8 mouse cellular contexts compared by ENCODE assay signal in the genomic region with DNA sequence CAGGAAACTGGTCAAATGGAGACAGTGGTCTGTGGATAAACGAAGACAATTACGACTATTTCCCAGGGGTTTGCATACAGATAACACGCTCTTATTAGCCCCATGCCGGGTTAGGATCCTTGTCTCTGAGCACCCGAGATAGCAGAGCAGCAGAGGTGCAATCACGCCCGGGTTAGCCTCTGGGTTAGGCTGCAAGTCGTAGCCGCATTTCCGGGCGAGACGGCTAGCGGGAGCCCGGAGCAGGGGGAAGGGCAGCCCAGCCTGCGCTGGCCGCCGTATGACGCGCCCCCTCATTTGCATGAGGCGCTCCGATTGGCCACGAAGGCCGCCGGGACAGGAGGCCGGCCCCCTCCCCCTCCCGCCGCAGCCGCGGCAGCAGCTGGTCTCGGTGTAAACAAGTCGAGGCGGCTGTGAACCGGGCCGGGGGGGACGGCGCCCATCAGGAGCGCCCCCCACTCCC. TPM values are rescaled to one million over a fixed set of nuclear protein-coding genes. Genes with fewer than 3 reads are reported as not detected.
A peak's percentile ranks its signal among the peaks of the same experiment; 100 is the strongest.
DNase-seq lines count a peak whose midpoint lies in the region; ATAC-seq and TF ChIP-seq lines count a peak whose summit lies in the region.

A gene (plus strand): TSS at position 358 of the 460 bp plus-strand sequence.

- H3K4me1 ChIP-seq in forebrain, embryonic 13.5 days, result peaks cover 54% of the 10 kb centered on the region
- H3K4me1 ChIP-seq in heart, postnatal 0 days (ENCODE audit: control insufficient read depth, insufficient read depth), result peaks cover 24% of the 10 kb centered on the region; the same call in 1 of the 2 replicates
- peaks cover 48% of the 10 kb centered on the region for H3K4me1 ChIP-seq in liver, postnatal 0 days (ENCODE audit: insufficient read depth)
- peaks cover 57% of the 10 kb centered on the region for H3K4me1 ChIP-seq in neural tube, embryonic 13.5 days (replicated peaks)

- TF ChIP-seq EP300 in heart, postnatal 0 days (IDR thresholded peaks at IDR 0.05; ENCODE audit: low read depth), result peak; percentile 62; the same call in 1 of the 2 replicates
- peak; percentile 38; the same call in 1 of the 2 replicates for TF ChIP-seq EP300 in liver, postnatal 0 days (IDR thresholded peaks at IDR 0.05; ENCODE audit: low read depth)

- H3K4me3 ChIP-seq in forebrain, embryonic 13.5 days, result peak within 1 kb of the TSS; percentile 81
- peak within 1 kb of the TSS; percentile 76 for H3K4me3 ChIP-seq in heart, postnatal 0 days (ENCODE audit: low read depth, low read length)
- peak within 1 kb of the TSS; percentile 89 for H3K4me3 ChIP-seq in liver, postnatal 0 days (ENCODE audit: low read depth, low read length)
- H3K4me3 ChIP-seq in neural tube, embryonic 13.5 days, result peak within 1 kb of the TSS; percentile 80

- H3K36me3 ChIP-seq in forebrain, embryonic 13.5 days (ENCODE audit: poor library complexity, severe bottlenecking), result peaks cover 17% of the 10 kb centered on the region
- peaks cover 7% of the 10 kb centered on the region for H3K36me3 ChIP-seq in heart, postnatal 0 days (replicated peaks; ENCODE audit: control insufficient read depth, insufficient read depth, low read length)
- H3K36me3 ChIP-seq in liver, postnatal 0 days (replicated peaks; ENCODE audit: insufficient read depth, low read length), result peaks cover 14% of the 10 kb centered on the region
- H3K36me3 ChIP-seq in neural tube, embryonic 13.5 days, result peaks cover 29% of the 10 kb centered on the region

- H3K9me3 ChIP-seq in forebrain, embryonic 13.5 days (replicated peaks), result no peaks in the 10 kb centered on the region
- no peaks in the 10 kb centered on the region for H3K9me3 ChIP-seq in heart, postnatal 0 days (replicated peaks; ENCODE audit: control insufficient read depth, low read length)
- H3K9me3 ChIP-seq in liver, postnatal 0 days (ENCODE audit: low read length), result no peaks in the 10 kb centered on the region
- H3K9me3 ChIP-seq in neural tube, embryonic 13.5 days, result no peaks in the 10 kb centered on the region

- peak within 1 kb of the TSS; percentile 79 for H3K27ac ChIP-seq in forebrain, embryonic 13.5 days
- peak within 1 kb of the TSS; percentile 84 for H3K27ac ChIP-seq in heart, postnatal 0 days (ENCODE audit: low read depth)
- H3K27ac ChIP-seq in liver, postnatal 0 days (ENCODE audit: low read depth), result peak within 1 kb of the TSS; percentile 96
- H3K27ac ChIP-seq in neural tube, embryonic 13.5 days (replicated peaks), result peak within 1 kb of the TSS; percentile 93

- H3K4me2 ChIP-seq in forebrain, embryonic 13.5 days, result peak within 1 kb of the TSS; percentile 97
- peak within 1 kb of the TSS; percentile 92 for H3K4me2 ChIP-seq in heart, postnatal 0 days (ENCODE audit: low read depth, low read length)
- H3K4me2 ChIP-seq in liver, postnatal 0 days (ENCODE audit: low read depth, low read length), result peak within 1 kb of the TSS; percentile 94
- peak within 1 kb of the TSS; percentile 97 for H3K4me2 ChIP-seq in neural tube, embryonic 13.5 days

- peak; percentile 82 for ATAC-seq in cerebellum, adult (ENCODE audit: insufficient number of reproducible peaks, low FRiP score, low TSS enrichment)
- ATAC-seq in forebrain, embryonic 13.5 days, result peak; percentile 90
- peak; percentile 91 for ATAC-seq in heart, postnatal 0 days (ENCODE audit: insufficient read depth, low read depth)
- peak; percentile 93 for ATAC-seq in liver, postnatal 0 days
- ATAC-seq in neural tube, embryonic 13.5 days (ENCODE audit: low read depth), result peak; percentile 80

- H3K27me3 ChIP-seq in forebrain, embryonic 13.5 days, result no peaks in the 10 kb centered on the region
- H3K27me3 ChIP-seq in heart, postnatal 0 days (ENCODE audit: control insufficient read depth, insufficient read depth, low read length), result no peaks in the 10 kb centered on the region
- no peaks in the 10 kb centered on the region for H3K27me3 ChIP-seq in liver, postnatal 0 days (ENCODE audit: insufficient read depth, low read length)
- H3K27me3 ChIP-seq in neural tube, embryonic 13.5 days, result no peaks in the 10 kb centered on the region

- DNase-seq in ES-CJ7 (ENCODE audit: low read depth, low spot score), result peak; percentile 82
- peak; percentile 95 for DNase-seq in heart, postnatal 0 days (ENCODE audit: low spot score)
- peak; percentile 96 to 98 for DNase-seq in kidney, postnatal 4 days
- peak; percentile 97 for DNase-seq in liver, postnatal 0 days
- peak; percentile 96 for DNase-seq in testis, postnatal 10 days (ENCODE audit: low spot score)

- H3K9ac ChIP-seq in forebrain, embryonic 13.5 days, result peak within 1 kb of the TSS; percentile 93
- H3K9ac ChIP-seq in heart, postnatal 0 days (replicated peaks; ENCODE audit: low read depth, low read length), result peak within 1 kb of the TSS; percentile 92
- peak within 1 kb of the TSS; percentile 99 for H3K9ac ChIP-seq in liver, postnatal 0 days (replicated peaks)
- peak within 1 kb of the TSS; percentile 99 for H3K9ac ChIP-seq in neural tube, embryonic 13.5 days

- TF ChIP-seq CTCF in heart, postnatal 0 days (IDR thresholded peaks at IDR 0.05; ENCODE audit: low read depth), result no peak
- no peak; the same call in 1 of the 2 replicates for TF ChIP-seq CTCF in liver, postnatal 0 days (IDR thresholded peaks at IDR 0.05; ENCODE audit: low read depth)

- whole genome bisulfite sequencing in forebrain, embryonic 13.5 days, result under 1% methylated on average over 35 of the region's 37 CpGs
- WGBS in heart, postnatal 0 days, result under 1% methylated on average over 31 of the region's 37 CpGs
- under 1% methylated on average over 35 of the region's 37 CpGs for WGBS in liver, postnatal 0 days (ENCODE audit: insufficient replicate concordance)
- WGBS in neural tube, embryonic 13.5 days, result under 1% methylated on average over 36 of the region's 37 CpGs

RNA-seq across cellular contexts. Expression of the gene that starts here (rescaled TPM):
- 124 and 143 TPM in 2 replicates for polyA plus RNA-seq in forebrain, embryonic 13.5 days (2015; fragmentation: Nextera tagmentation; extraction: Ambion mirVana)
- 88.9 and 146 TPM in 2 replicates for total RNA-seq in heart, postnatal 0 days (2014; rRNA removed; ENCODE audit: low replicate concordance)
- 84.1 and 111 TPM in 2 replicates for polyA plus RNA-seq in heart, postnatal 0 days (2015; fragmentation: Nextera tagmentation; extraction: Ambion mirVana)
- polyA plus RNA-seq in liver, postnatal 0 days (2015; fragmentation: Nextera tagmentation; extraction: Ambion mirVana), result 65.0 and 74.7 TPM in 2 replicates
- 204 and 215 TPM in 2 replicates for polyA plus RNA-seq in neural tube, embryonic 13.5 days (2015; fragmentation: Nextera tagmentation; extraction: Ambion mirVana)

Comparison
In these comparisons a context has a peak if more than half of its experiments do, and no peak if none do; other contexts are left out.
1. Peak in every context shown above with its lines: DNase-seq, ATAC-seq, H3K4me3 ChIP-seq and H3K27ac ChIP-seq.